In the genomic region with DNA sequence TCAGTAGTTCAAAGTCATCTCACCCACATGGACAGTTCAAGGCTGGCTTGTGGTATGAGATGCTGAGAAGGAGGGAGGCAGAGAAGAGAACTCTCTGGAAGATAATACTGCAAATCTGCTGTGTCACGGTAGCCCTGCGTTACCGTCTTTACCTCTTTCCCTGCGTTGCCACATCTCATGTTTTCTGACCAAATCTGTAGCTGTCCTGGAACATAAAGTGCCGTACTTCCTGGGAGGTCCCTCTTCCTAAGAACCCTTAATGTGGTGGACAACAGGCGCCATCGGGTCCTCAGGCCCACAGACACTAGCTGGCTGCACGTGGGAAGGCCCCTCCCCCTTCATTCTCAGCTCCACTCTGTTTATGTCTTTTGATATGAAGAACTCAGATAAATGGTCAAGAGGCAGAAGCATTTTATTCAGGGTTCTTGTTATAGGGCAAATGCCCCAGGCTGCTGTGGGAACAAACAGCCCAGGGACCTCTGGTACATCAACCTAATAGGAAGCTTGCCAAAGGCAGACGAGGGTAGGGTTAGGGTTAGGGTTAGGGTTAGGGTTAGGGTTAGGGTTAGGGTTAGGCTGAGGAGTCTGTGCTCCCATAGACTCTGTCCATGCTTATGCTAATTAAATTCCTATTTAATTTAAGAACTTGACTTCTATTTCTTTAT, we compare ENCODE assay signal across 23 mouse cellular contexts. TPM values are rescaled to one million over a fixed set of nuclear protein-coding genes. Genes with fewer than 3 reads are reported as not detected.
"Had no signal": no experiment of that assay in that cellular context is flagged by ENCODE, and none has a peak within 500 bp of the region (broad histone marks: within the 10 kb centered on the region; RNA-seq: fewer than 3 reads in every experiment).

No protein-coding gene starts in this region.

- H3K9ac ChIP-seq: kidney, embryonic 15.5 days; lung, embryonic 14.5 days had no signal

- H3K36me3 ChIP-seq: kidney, embryonic 15.5 days had no signal

- H3K4me3 ChIP-seq: kidney, embryonic 15.5 days; left cerebral cortex, adult 2 months had no signal

- ATAC-seq: lung, postnatal 0 days had no signal

- H3K4me2 ChIP-seq: kidney, embryonic 15.5 days; lung, embryonic 14.5 days; midbrain, embryonic 11.5 days had no signal

- H3K27ac ChIP-seq: kidney, embryonic 15.5 days; left cerebral cortex, adult 2 months; macrophage had no signal

- DNase-seq: kidney, adult 11 months; kidney, adult 8-10 months; kidney, postnatal 10 days; kidney, postnatal 36 days; layer of hippocampus, postnatal 36 days; lung, embryonic 14.5 days; midbrain, embryonic 14.5 days; thymus, adult 18-20 months; thymus, postnatal 4 days had no signal

- H3K9me3 ChIP-seq: kidney, embryonic 15.5 days had no signal

RNA-seq across cellular contexts. Expression of gene Gcgr, which starts 2.7 kb away (rescaled TPM):
- total RNA-seq: left cerebral cortex, adult 2 months; left cerebral cortex, postnatal 36 days; megakaryocyte-erythroid progenitor cell, adult 5-6 weeks had no signal
- polyA plus RNA-seq: midbrain, embryonic 11.5 days had no signal

RNA-seq across cellular contexts. Expression of gene Ppp1r27, which starts 23.1 kb away (rescaled TPM):
- total RNA-seq: layer of hippocampus, adult 8-10 months; layer of hippocampus, postnatal 10 days; layer of hippocampus, postnatal 36 days; left cerebral cortex, adult 2 months; left cerebral cortex, postnatal 10 days; left cerebral cortex, postnatal 36 days; megakaryocyte-erythroid progenitor cell, adult 5-6 weeks; midbrain, postnatal 0 days had no signal
- polyA plus RNA-seq: lung, embryonic 14.5 days; lung, postnatal 0 days; macrophage; midbrain, embryonic 11.5 days; midbrain, embryonic 14.5 days; midbrain, postnatal 0 days; neural tube, embryonic 11.5 days; neural tube, embryonic 14.5 days; spleen, adult 2 months had no signal
